Mouse (Mus musculus) liver, embryonic 14.5 days (tissue): ENCODE results near the gene Dmxl2. TPM values are rescaled to one million over a fixed set of nuclear protein-coding genes. Genes with fewer than 3 reads are reported as not detected.

Source experiments
- ATAC-seq: fragments of 200-750 bp; cut with Nextera tagmentation; 2 replicates; pipeline ENCODE4 v1.8.0; 2017; ENCODE audit warnings: moderate number of reproducible peaks, mild to moderate bottlenecking, moderate library complexity; ENCODE audit not compliant: insufficient read depth
- DNase-seq, 3 experiments: peaks; one replicate each; pipeline ENCODE4 v3.0.0-alpha.2; 2012 to 2013; ENCODE audit warnings: low read depth in 3 of 3, low spot score in 3 of 3
- H3K27ac ChIP-seq: fragments of 300-500 bp; sonication (generic); 2 replicates; pipeline ENCODE4 v1.5.1; 2014; ENCODE audit warnings: moderate library complexity, mild to moderate bottlenecking, control low read depth, inconsistent platforms
- H3K27me3 ChIP-seq: fragments of 300-500 bp; sonication (generic); 2 replicates; pipeline ENCODE4 v1.6.1; 2014; ENCODE audit warnings: mild to moderate bottlenecking, low read length, moderate library complexity; ENCODE audit not compliant: control insufficient read depth, insufficient read depth
- H3K36me3 ChIP-seq: fragments of 300-500 bp; sonication (generic); replicated peaks from 2 replicates; pipeline ENCODE4 v1.6.1; 2014; ENCODE audit warnings: low read depth; ENCODE audit not compliant: control insufficient read depth, insufficient read depth
- H3K4me1 ChIP-seq, 2 experiments: fragments of 200-500 bp in 1 of 2; fragments of 300-500 bp in 1 of 2; sonication (generic) in 1 of 2; replicated peaks; 2 replicates each; pipeline ENCODE4 v1.6.1; 2012 to 2014; ENCODE audit warnings: antibody characterized with exemption in 1 of 2, inconsistent platforms in 1 of 2, low read length in 1 of 2; ENCODE audit not compliant: control insufficient read depth in 2 of 2, insufficient read depth in 2 of 2
- H3K4me2 ChIP-seq: fragments of 300-500 bp; sonication (generic); 2 replicates; pipeline ENCODE4 v1.6.1; 2014; ENCODE audit warnings: low read depth, mild to moderate bottlenecking, control low read depth, moderate library complexity
- H3K4me3 ChIP-seq, 2 experiments: fragments of 200-500 bp in 1 of 2; fragments of 300-500 bp in 1 of 2; sonication (generic) in 1 of 2; 2 replicates each; pipeline ENCODE4 v1.5.1; 2012 to 2014; ENCODE audit warnings: low read depth in 2 of 2, low read length in 2 of 2, mild to moderate bottlenecking in 2 of 2, control low read depth in 1 of 2, inconsistent platforms in 1 of 2, moderate library complexity in 1 of 2; ENCODE audit not compliant: insufficient read depth in 1 of 2
- H3K9ac ChIP-seq: fragments of 300-500 bp; sonication (generic); replicated peaks from 2 replicates; pipeline ENCODE4 v1.6.1; 2014; ENCODE audit warnings: mild to moderate bottlenecking, control low read depth, moderate library complexity
- H3K9me3 ChIP-seq: fragments of 300-500 bp; sonication (generic); 2 replicates; pipeline ENCODE4 v1.6.1; 2016; ENCODE audit warnings: low read length, mixed read lengths; ENCODE audit not compliant: control insufficient read depth
- CTCF ChIP-seq: IDR thresholded peaks from 2 replicates; pipeline ENCODE4 v1.5.1; 2016; ENCODE audit warnings: antibody characterized with exemption, low read depth, control low read depth
- EP300 ChIP-seq: IDR thresholded peaks from 2 replicates; pipeline ENCODE4 v1.6.1; 2016; ENCODE audit warnings: antibody characterized with exemption, low read depth
- WGBS: fragments of 180-500 bp; shearing (Covaris S2); extraction: QIAGEN DNeasy Blood & Tissue Kit; methylation state at CpG from one replicate; pipeline ENCODE4 v1.1.7; 2014; ENCODE audit not compliant: insufficient replicate concordance; 5-methylcytosine and 5-hydroxymethylcytosine counted together
- polyA plus RNA-seq, 2 experiments: library from polyadenylated mRNA; depleted of rRNA in 1 of 2; stranded (reverse) in 1 of 2; unstranded in 1 of 2; fragments of >200 nt; fragmentation: Nextera tagmentation in 1 of 2; extraction: Ambion mirVana in 1 of 2; gene quantifications; 2 replicates each; pipeline versions ENCODE4 v1.2.1 to v1.2.3; 2012 to 2014

Dmxl2 gene
- polyA plus RNA-seq (2012; rRNA removed) (0.92 and 0.99 TPM in 2 replicates), polyA plus RNA-seq (2014; fragmentation: Nextera tagmentation; extraction: Ambion mirVana) (0.78 and 0.98 TPM in 2 replicates)

DNA sequence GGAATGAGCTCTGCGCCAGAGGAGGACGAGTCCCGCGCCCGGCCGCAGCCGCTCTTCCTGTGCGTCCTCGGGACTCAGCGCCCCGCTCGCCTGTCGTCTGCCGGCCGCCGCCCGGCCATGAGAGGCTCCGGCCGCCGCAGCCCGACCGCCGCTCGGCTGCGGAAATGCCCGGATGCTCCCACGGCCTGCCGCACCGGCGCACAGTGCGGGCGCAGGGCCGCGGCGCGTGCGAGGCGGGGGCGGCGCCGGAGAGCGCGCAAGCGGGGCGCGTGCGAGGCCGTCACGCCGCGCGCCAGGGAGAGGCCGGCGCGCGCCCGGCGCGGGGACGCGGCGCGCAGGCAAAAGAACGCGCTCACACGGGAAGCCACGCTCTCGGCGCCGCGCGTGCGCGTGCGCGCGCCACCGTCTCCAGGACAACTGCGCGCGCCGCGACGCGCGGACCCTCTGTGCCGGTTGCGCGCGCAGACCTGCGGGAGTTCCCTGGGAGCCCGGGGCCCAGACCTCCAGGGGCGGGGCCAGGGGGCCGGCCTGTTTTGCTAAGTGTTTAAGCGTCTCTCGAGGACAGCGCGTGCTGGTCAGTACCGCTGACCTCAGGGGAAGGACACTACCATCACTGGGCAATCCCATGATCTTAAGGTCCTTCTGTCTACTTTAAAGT, at the start of gene Dmxl2:
Dmxl2 (minus strand) TSS at position 174 of the 658 bp plus-strand sequence.
- H3K9me3 ChIP-seq = no peaks in the 10 kb centered on the region
- 0 out of 4 replicates have a peak, but pooled peaks cover 0 to 2% of the 10 kb centered on the region in 2 experiments for H3K4me1 ChIP-seq
- peak within 1 kb of the TSS; percentile 79 for H3K4me2 ChIP-seq
- no peaks in the 10 kb centered on the region for H3K36me3 ChIP-seq
- under 1% methylated on average over 94 of the region's 99 CpGs for WGBS
- TF ChIP-seq CTCF (no peak), EP300 (no peak)
- peak; percentile 40 to 60 (median 50) for DNase-seq
- H3K9ac ChIP-seq = no peak within 1 kb of the TSS; the same call in 1 of the 2 replicates
- H3K4me3 ChIP-seq = peak within 1 kb of the TSS; percentile 58 to 65
- H3K27ac ChIP-seq = no peak within 1 kb of the TSS
- peaks cover 26% of the 10 kb centered on the region for H3K27me3 ChIP-seq
- peak; percentile 85 for ATAC-seq

DNA sequence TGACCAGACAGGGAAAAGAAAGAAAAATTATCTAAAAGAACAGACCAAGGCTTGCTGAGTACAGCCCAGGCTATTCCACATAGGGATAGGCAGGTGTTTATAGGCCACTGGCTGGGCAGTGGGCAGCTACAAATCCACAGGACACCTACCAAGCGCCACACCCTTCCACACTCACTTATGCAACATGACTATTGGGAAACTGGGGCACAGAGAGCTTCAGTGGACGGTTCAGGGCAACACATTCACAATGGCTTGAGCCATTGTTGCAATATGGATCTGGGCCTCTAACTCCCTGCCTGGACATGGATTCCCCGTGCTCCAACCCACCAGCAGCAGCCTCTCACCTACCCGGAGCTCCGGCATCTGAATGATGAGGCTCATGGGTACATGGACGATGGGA, 48.0 kb upstream of the Dmxl2 start:
- no peak overlapping the region for H3K9ac ChIP-seq
- DNase-seq (no peak), ATAC-seq (no peak)
- WGBS = 76% methylated on average over 6 of the region's 6 CpGs
- H3K27me3 ChIP-seq = no peaks in the 10 kb centered on the region
- TF ChIP-seq CTCF (no peak), EP300 (no peak)
- H3K27ac ChIP-seq = no peak overlapping the region
- H3K36me3 ChIP-seq = no peaks in the 10 kb centered on the region
- H3K9me3 ChIP-seq = no peaks in the 10 kb centered on the region
- H3K4me2 ChIP-seq = no peak overlapping the region
- H3K4me1 ChIP-seq = no peaks in the 10 kb centered on the region
- H3K4me3 ChIP-seq = no peak overlapping the region

DNA sequence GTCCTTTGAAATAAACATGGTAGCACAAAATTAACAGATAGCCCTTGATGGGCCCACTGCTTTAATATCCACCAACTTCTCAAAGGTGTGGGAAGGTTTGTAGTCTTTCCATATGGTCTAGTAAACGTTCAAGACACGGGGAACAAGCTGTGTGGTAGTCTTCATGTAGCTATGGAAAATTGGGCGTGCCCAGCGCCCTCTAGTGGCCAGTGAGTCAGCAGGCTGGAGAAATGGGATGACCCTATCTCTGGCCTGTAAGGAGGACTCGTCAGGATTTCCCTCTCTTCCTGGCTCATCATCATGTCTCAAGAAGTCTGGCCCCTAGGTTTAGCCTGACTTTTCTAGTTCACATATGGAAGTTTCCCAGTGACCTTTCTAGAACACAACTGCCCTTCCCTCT, 46.1 kb upstream of the Dmxl2 start:
- Histone ChIP-seq H3K36me3 (no peaks in the 10 kb centered on the region), H3K4me2 (no peak overlapping the region), H3K27me3 (no peaks in the 10 kb centered on the region), H3K27ac (no peak overlapping the region), H3K9ac (no peak overlapping the region), H3K4me3 (no peak overlapping the region), H3K4me1 (no peaks in the 10 kb centered on the region), H3K9me3 (no peaks in the 10 kb centered on the region)
- TF ChIP-seq EP300 = no peak
- TF ChIP-seq CTCF = peak; percentile 91
- DNase-seq (peak; percentile 28 to 42 (median 29)), ATAC-seq (no peak)
- WGBS = 10% methylated on average over 5 of the region's 5 CpGs

DNA sequence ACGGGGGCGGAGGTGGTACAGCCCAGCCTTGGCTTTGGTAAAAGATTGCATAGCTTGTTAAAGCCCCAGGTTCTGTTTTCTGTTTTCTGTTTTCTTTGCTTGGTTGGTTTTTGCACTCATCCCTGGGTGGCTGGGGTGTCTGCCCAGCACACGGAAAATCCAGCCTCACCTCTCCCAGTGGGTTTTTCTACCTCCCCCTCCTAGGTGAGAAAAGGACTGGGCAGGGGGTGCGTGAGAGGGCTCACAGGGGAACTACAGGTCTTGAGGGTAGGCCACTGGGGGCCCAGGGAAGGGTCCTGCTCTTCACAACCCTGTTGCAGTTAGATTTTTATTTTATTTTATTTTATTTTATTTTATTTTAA, 43.5 kb upstream of the Dmxl2 start:
- no peaks in the 10 kb centered on the region for H3K36me3 ChIP-seq
- H3K4me2 ChIP-seq = no peak overlapping the region
- H3K9me3 ChIP-seq = no peaks in the 10 kb centered on the region
- no peak overlapping the region for H3K27ac ChIP-seq
- no peak for ATAC-seq
- TF ChIP-seq CTCF (no peak), EP300 (no peak)
- 67% methylated on average over 4 of the region's 4 CpGs for whole genome bisulfite sequencing
- no peaks in the 10 kb centered on the region for H3K27me3 ChIP-seq
- no peak overlapping the region for H3K4me3 ChIP-seq
- H3K9ac ChIP-seq = no peak overlapping the region
- H3K4me1 ChIP-seq = no peaks in the 10 kb centered on the region
- no peak for DNase-seq

DNA sequence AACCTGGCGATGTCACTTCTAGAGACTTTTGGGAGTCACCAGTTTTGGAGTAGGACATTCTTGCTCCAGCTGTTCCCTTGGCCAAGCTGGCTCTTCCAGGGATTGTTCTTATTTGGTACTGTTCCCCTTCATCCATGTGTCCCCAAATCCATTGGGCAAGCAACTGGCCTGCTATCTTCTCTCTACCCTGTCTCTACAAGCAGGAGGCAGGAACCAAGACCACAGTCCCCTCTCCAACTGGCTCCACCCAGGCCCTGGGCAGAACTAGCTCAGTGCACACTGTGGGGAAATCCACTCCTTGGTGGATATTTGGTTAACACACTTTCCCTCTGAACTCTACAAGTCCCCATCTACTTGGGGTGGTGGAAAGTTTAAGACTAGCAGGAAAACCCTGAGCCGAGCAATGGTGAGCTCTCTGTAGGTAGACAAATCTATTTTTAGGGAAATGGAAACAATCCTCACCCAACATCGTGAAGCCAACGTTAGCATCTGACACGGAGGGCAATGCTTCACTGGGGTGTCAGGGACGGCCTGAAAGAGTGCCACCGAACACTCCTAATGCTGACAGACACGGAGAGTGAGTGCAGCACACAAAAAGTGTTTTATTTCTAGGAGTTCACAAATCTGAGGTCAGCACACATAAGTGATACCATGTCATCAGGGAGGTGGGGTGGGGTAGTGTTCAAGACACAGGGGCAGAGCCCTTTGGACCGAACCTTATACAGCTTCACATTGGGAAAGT, 43.0 kb upstream of the Dmxl2 start:
- ATAC-seq (no peak), DNase-seq (no peak)
- Histone ChIP-seq H3K4me3 (no peak overlapping the region), H3K27me3 (no peaks in the 10 kb centered on the region), H3K36me3 (no peaks in the 10 kb centered on the region), H3K4me1 (no peaks in the 10 kb centered on the region), H3K27ac (no peak overlapping the region), H3K4me2 (no peak overlapping the region), H3K9me3 (no peaks in the 10 kb centered on the region), H3K9ac (no peak overlapping the region)
- TF ChIP-seq CTCF = no peak
- no peak for TF ChIP-seq EP300
- WGBS = 64% methylated on average over 9 of the region's 9 CpGs
